Mouse (Mus musculus) embryonic facial prominence, embryonic 12.5 days (tissue): ENCODE data around the gene Gm45785. TPM values are rescaled to one million over a fixed set of nuclear protein-coding genes. Genes with fewer than 3 reads are reported as not detected.

ENCODE experiments used
- ATAC-seq: fragments of 200-750 bp; cut with Nextera tagmentation; 2 replicates; pipeline ENCODE4 v1.8.0; 2017; ENCODE audit not compliant: insufficient number of reproducible peaks, insufficient read depth, low FRiP score, low TSS enrichment
- H3K27ac ChIP-seq: fragments of 300-500 bp; sonication (generic); 2 replicates; pipeline ENCODE4 v1.5.1; 2016; ENCODE audit warnings: mild to moderate bottlenecking
- H3K27me3 ChIP-seq: fragments of 300-500 bp; sonication (generic); 2 replicates; pipeline ENCODE4 v1.6.1; 2016; ENCODE audit warnings: mild to moderate bottlenecking, moderate library complexity
- H3K36me3 ChIP-seq: fragments of 300-500 bp; sonication (generic); 2 replicates; pipeline ENCODE4 v1.6.1; 2016; ENCODE audit warnings: mild to moderate bottlenecking
- H3K4me1 ChIP-seq: fragments of 300-500 bp; sonication (generic); 2 replicates; pipeline ENCODE4 v1.6.1; 2016
- H3K4me2 ChIP-seq: fragments of 300-500 bp; sonication (generic); replicated peaks from 2 replicates; pipeline ENCODE4 v1.6.1; 2016; ENCODE audit warnings: mild to moderate bottlenecking, moderate library complexity
- H3K4me3 ChIP-seq: fragments of 300-500 bp; sonication (generic); 2 replicates; pipeline ENCODE4 v1.5.1; 2016; ENCODE audit warnings: mild to moderate bottlenecking
- H3K9ac ChIP-seq: fragments of 300-500 bp; sonication (generic); 2 replicates; pipeline ENCODE4 v1.6.1; 2016; ENCODE audit warnings: mild to moderate bottlenecking, moderate library complexity
- H3K9me3 ChIP-seq: fragments of 300-500 bp; sonication (generic); 2 replicates; pipeline ENCODE4 v1.6.1; 2016; ENCODE audit warnings: mild to moderate bottlenecking, moderate library complexity
- WGBS: fragments of 180-500 bp; shearing (Covaris S2); methylation state at CpG from one replicate; pipeline ENCODE4 v1.1.7; 2016; 5-methylcytosine and 5-hydroxymethylcytosine counted together
- polyA plus RNA-seq: library from polyadenylated mRNA; unstranded; fragments of >200 nt; fragmentation: Nextera tagmentation; extraction: Ambion mirVana; gene quantifications from 2 replicates; pipeline ENCODE4 v1.2.1, GENCODE M21; 2016

The Gm45785 gene
- polyA plus RNA-seq, 1 experiment from 2014 or later: not detected

DNA sequence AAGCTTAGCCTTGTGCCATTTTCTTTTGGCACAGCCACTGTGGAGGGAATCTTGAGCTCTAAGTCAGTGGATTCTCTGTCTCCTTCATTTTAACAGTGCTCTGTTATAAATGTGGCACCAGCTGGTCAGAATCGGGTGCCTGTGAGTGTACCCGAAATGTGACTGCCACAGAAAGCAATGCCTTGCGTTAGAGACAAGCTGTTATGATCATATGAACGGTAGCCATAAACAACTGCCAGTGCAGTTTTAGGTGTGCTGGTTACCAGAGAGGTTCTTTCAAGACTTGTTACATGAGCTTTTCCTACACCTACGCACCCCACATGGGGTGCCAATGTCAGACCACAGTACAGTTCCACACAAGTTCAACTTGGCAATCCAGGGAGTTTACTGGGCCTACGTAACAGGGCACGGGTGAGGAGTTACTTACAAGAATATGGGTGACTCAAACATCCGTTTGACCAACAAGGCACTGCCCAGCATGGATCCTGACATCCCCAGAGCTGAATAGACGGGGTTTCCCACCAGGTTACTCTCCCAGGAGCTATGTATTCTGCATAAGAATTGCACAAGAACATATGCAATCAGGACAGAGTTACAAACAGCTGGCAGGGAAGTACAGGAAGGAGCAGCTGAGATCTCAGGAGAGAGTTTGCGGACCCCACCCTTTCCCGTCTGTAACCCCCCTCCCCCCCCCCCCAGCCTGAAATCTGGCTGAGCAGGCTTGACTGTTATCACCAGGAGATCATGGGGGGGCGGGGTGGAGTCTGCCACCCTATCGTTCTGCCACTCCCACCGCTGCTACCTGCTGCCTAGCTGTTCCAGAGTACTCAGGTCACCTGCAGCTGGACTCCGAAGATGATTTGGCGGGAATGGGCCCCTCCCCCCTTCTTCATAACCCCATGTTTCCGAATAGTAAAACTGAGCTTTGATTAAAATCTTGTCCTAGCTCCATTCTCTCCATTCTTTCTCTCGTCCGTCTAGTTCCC lies 15.1 kb downstream of the Gm45785 start:
- Histone ChIP-seq H3K27me3 (peaks cover 27% of the 10 kb centered on the region), H3K4me1 (no peaks in the 10 kb centered on the region; the same call in 1 of the 2 replicates)
- ATAC-seq: no peak

DNA sequence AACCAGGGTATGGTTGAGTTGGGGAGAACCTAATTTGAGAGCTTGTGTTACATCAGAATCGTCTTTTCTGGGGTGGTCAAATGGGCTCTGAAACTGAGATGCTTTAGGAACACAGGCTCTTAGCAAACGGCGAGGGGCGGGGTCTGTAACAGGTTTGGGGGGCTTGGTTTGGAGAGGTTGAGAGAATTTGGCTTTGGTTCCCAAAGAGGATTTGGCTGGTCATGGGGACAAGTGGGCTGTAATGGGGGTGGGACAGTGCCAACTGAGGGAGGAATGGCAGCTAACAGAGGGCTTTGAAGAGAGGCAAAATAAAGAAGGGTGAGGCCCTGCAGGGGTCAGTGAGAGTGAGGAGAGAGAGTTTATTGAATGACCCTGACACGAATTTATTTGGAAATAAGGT lies 16.6 kb downstream of the Gm45785 start:
- H3K9me3 ChIP-seq: no peaks in the 10 kb centered on the region
- H3K4me1 ChIP-seq: no peaks in the 10 kb centered on the region; the same call in 1 of the 2 replicates
- WGBS: 56% methylated on average over 5 of the region's 5 CpGs
- peaks cover 27% of the 10 kb centered on the region for H3K27me3 ChIP-seq
- no peak overlapping the region for H3K4me2 ChIP-seq
- no peak overlapping the region for H3K27ac ChIP-seq
- no peak overlapping the region for H3K9ac ChIP-seq
- no peak for ATAC-seq
- H3K4me3 ChIP-seq: no peak overlapping the region
- H3K36me3 ChIP-seq: no peaks in the 10 kb centered on the region

More for the DNA sequence above, 15.1 kb downstream of the Gm45785 start:
- Histone ChIP-seq H3K4me3 (no peak overlapping the region), H3K9me3 (no peaks in the 10 kb centered on the region), H3K27ac (no peak overlapping the region), H3K36me3 (no peaks in the 10 kb centered on the region), H3K9ac (no peak overlapping the region), H3K4me2 (no peak overlapping the region)
- 36% methylated on average over 19 of the region's 19 CpGs for WGBS

DNA sequence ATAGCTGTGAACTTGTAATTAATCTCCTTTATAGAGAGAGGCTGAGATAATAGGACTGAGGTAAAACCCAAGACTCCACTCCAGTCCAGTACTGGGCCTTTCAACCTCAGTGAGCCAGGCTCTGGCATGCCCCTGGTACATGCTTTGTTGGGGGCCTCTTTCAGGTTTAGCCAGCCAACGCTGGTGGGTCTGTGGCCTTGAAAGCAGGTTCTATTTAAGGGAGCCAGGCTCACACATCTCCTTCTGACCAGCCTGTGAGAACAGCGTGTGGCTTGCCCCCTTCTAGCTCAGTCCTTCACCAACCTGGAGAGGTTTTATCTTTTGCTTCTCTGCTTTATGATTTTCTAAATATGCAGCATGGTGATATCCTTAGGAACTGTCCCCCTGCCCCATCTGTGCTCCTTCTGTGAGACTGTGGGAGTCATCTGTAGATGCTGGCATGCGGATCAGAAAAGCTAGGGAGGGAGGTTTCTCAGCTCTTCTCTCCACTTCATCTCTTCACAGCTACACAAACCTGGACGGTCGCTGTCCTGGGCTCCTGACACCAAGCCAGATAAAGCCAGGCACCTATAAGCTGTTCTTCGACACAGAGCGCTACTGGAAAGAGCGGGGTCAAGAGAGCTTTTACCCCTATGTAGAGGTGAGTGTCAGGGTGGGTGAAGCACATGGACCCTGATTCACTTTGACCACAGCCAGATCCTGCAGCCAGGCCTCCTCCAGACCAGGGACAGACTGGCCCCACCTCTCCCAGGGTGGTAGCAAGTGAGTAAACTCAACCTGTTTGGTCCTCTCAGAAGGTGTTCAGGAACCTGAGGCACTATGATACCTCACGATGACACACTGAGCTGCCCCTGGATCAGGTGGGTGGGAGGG lies 19.7 kb downstream of the Gm45785 start:
- ATAC-seq: no peak
- WGBS: 88% methylated on average over 9 of the region's 9 CpGs
- Histone ChIP-seq H3K4me3 (no peak overlapping the region), H3K4me1 (no peaks in the 10 kb centered on the region; the same call in 1 of the 2 replicates), H3K36me3 (no peaks in the 10 kb centered on the region), H3K4me2 (no peak overlapping the region), H3K9me3 (no peaks in the 10 kb centered on the region), H3K27me3 (peaks cover 9% of the 10 kb centered on the region), H3K27ac (no peak overlapping the region), H3K9ac (no peak overlapping the region)

DNA sequence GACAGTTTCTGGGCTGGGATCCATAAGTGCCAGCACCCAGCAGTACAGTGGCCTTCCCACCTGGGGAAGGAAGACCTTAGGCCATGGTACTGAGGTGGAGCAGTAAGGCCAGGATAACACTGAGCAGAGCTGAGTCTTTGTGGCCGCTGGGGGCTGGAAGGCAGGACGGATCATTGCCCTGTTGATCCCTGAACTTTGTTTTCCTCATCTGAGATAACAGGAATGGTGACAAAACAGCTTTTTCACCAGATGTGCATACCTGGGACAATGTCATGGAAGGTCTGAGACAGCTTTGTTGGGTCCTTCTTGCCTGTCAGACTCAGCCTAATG lies 20.4 kb downstream of the Gm45785 start:
- ATAC-seq: no peak
- no peaks in the 10 kb centered on the region for H3K4me1 ChIP-seq
- no peak overlapping the region for H3K27ac ChIP-seq
- no peak overlapping the region for H3K4me3 ChIP-seq
- H3K9me3 ChIP-seq: no peaks in the 10 kb centered on the region
- WGBS: 73% methylated on average over 2 of the region's 2 CpGs
- no peak overlapping the region for H3K9ac ChIP-seq
- peaks cover 2% of the 10 kb centered on the region for H3K27me3 ChIP-seq
- no peak overlapping the region for H3K4me2 ChIP-seq
- no peaks in the 10 kb centered on the region for H3K36me3 ChIP-seq

DNA sequence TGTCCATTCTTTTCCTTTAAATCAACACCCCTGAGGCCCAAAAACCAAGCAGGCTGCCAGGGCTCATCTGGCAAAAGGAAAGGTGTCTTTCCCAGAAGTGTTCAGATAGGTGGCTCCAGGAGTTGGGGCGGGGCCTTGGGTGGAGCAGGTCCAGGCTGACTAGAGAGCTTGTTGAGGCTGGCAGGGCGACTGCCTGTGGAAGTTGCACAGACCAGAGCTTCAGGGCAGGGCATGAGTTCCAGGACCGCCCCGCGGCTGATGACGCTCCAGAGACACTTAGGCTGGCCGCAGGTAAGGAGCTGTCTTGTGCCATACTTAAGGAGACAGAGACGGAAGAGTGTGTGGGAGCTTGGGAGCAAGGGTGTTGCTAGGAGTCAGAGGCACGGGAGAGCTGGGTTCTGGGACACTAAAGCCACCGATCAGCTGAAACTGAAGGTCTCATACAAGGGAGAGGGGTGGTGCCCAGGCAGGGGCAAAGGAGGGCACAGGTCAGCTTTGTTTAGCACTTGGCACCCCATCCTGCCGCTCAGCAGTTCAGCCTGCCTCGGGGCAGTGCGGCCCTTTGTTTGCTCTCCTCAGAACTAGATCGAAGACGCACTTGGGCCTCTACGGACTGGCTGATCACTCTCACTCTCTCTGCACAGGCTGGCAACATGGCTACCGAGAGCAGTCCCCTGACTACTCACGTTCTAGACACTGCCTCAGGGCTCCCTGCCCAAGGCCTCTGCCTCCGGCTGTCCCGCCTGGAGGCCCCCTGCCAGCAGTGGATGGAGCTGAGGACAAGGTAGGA lies 21.0 kb downstream of the Gm45785 start, which contains the start of gene Urah:
Gene Urah (plus strand): TSS at position 51 of the 790 bp plus-strand sequence.
- Histone ChIP-seq H3K27me3 (no peaks in the 10 kb centered on the region; the same call in none of the 2 replicates), H3K36me3 (no peaks in the 10 kb centered on the region), H3K9ac (no peak within 1 kb of the TSS), H3K4me2 (no peak within 1 kb of the TSS), H3K4me3 (no peak within 1 kb of the TSS), H3K27ac (no peak within 1 kb of the TSS), H3K4me1 (no peaks in the 10 kb centered on the region), H3K9me3 (no peaks in the 10 kb centered on the region)
- 35% methylated on average over 20 of the region's 20 CpGs for WGBS
- no peak for ATAC-seq

DNA sequence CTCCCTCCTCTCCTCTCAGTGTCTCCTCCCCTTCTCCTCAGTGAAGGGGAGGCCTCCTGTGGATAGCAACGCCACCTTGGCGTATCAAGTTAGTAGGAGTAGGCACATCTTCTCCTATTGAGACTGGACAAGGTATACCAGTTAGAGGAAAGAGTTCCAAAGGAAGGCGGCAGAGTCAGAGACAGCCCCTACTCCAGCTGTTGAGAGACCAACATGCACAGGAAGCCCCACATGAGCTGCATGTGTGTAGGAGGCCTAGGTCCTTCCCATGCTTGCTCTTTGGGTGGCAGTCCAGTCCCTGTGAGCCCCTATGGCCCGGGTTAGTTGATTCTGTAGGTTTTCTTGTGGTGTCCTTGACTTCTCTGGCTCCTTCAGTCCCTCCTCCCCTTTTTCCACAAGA lies 22.8 kb downstream of the Gm45785 start:
- 79% methylated on average over 4 of the region's 4 CpGs for WGBS

DNA sequence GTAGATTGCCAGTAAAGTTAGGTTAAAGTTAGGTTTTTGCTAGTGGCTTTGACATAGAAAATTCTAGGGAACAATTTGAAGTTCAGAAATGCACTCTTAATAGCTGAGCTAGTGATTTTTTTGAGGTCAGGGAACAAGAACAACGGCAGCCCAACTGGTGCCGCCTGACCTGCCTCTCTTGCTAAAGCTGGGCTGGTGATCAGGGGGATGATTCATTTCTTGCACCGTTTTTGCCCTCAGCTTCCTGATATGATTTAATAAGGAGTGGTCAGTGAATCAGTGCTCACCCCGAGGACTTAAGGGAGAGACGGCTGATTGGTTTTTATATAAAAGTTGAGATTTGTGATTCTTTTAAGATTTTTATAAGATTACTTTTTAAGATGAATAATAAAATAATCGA lies 24.7 kb downstream of the Gm45785 start:
- H3K9me3 ChIP-seq: no peaks in the 10 kb centered on the region
- no peak overlapping the region for H3K4me2 ChIP-seq
- H3K36me3 ChIP-seq: no peaks in the 10 kb centered on the region
- H3K27me3 ChIP-seq: no peaks in the 10 kb centered on the region
- 70% methylated on average over 6 of the region's 6 CpGs for WGBS
- no peak overlapping the region for H3K27ac ChIP-seq
- H3K9ac ChIP-seq: no peak overlapping the region
- no peak overlapping the region for H3K4me3 ChIP-seq
- no peak for ATAC-seq
- H3K4me1 ChIP-seq: no peaks in the 10 kb centered on the region

More for the DNA sequence above, 22.8 kb downstream of the Gm45785 start:
- H3K27ac ChIP-seq: no peak overlapping the region
- H3K27me3 ChIP-seq: no peaks in the 10 kb centered on the region
- no peak overlapping the region for H3K4me2 ChIP-seq
- no peak for ATAC-seq
- H3K9ac ChIP-seq: no peak overlapping the region
- H3K4me3 ChIP-seq: no peak overlapping the region
- H3K9me3 ChIP-seq: no peaks in the 10 kb centered on the region
- no peaks in the 10 kb centered on the region for H3K4me1 ChIP-seq
- H3K36me3 ChIP-seq: no peaks in the 10 kb centered on the region

DNA sequence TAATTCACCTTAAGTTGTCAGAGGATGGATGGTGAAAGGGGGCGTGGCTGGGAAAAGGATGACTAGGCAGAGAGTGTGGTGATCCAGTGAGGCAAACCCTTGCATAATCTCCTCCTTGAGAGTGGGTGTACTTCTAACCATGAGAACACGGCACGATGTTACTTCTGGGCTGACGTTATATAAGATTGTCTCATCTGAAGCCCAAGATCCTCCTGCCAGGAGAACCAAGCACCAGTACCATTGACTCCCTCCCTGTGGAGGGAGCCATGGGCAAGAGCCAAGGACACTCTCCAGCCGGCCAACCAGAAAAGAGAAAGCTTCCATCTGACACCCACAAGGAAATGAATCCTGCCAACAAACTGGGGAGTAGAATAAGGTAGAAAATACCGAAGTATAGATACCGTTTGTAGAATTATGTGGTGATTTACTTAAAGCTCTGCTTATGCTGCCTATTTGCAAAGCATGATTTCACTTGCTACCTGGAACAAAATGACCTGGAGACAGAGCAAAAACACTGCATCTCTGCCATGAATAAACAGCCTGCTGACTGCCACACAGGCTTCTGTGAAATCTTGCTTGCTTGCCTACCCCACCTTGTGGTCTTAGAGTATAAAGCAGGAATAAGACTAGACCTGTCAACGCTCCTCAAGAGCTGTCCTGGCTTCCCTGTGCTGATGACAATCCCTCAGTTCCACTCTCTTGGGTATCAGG lies 27.8 kb downstream of the Gm45785 start:
- no peak overlapping the region for H3K27ac ChIP-seq

DNA sequence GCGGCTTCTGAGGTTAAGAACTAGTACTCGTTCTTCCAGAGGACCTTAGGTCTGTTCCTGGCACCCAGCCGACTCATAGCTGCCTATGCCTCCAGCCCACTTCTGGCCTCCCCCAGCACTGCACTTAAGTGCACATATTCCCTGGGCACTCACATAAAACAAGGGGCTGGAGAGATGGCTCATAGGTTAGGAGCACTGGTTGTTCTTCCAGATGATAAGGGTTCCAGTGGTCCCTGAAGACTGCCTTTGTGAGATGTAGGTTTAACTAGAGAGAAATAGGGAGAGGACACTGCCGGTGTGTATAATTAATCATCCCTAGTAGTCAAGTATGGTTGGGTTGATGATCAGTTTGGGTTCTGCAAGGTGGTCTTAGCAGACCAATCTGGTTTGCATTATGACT lies 33.4 kb downstream of the Gm45785 start:
- no peak overlapping the region for H3K4me2 ChIP-seq
- H3K9ac ChIP-seq: no peak overlapping the region
- no peaks in the 10 kb centered on the region for H3K9me3 ChIP-seq
- H3K4me3 ChIP-seq: no peak overlapping the region
- H3K36me3 ChIP-seq: no peaks in the 10 kb centered on the region
- no peak overlapping the region for H3K27ac ChIP-seq
- peaks cover 3% of the 10 kb centered on the region; the same call in 1 of the 2 replicates for H3K4me1 ChIP-seq
- ATAC-seq: no peak
- H3K27me3 ChIP-seq: no peaks in the 10 kb centered on the region
- WGBS: 91% methylated on average over 4 of the region's 4 CpGs

More for the DNA sequence above, 27.8 kb downstream of the Gm45785 start:
- no peaks in the 10 kb centered on the region for H3K36me3 ChIP-seq
- WGBS: 45% methylated on average over 8 of the region's 8 CpGs
- no peak for ATAC-seq
- H3K27me3 ChIP-seq: no peaks in the 10 kb centered on the region
- no peaks in the 10 kb centered on the region for H3K4me1 ChIP-seq
- H3K9me3 ChIP-seq: no peaks in the 10 kb centered on the region
- no peak overlapping the region for H3K4me3 ChIP-seq
- no peak overlapping the region for H3K9ac ChIP-seq
- H3K4me2 ChIP-seq: no peak overlapping the region

DNA sequence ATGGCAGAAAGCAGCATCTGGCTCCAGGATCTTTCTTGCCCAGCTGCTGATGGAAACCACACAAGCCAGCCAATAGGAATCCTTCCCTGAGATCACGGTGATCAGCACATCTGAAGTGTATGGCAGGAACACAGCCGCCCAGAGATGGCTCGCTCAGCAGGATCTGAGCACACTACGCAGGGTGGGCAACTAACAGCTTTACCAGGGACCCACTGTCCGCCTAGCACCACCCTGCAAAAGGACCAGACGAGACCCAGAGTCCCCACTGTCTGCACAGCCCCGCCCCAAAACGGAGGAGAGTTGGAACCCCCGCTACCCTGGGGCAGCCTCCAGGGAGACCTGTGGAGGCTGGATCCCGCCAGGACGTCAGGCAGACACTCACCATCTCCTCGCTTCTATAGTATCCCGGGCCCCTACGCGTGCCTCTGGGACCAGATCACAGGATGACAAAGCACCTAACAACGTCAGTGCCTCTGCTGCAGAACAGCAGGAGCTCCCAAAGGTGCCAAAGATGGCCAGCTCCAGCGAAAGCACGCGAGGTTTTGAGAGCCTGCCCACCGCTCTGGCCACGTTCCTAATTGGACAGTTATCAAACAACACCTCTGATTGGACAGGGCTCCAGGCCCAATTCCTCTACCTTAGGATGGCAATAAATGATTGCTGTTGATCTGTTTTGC lies 34.3 kb downstream of the Gm45785 start, which contains the start of gene Zfp941:
Gene Zfp941 (minus strand): TSS at position 526 of the 677 bp plus-strand sequence.
- peak within 1 kb of the TSS; percentile 59 for H3K9ac ChIP-seq
- 3% methylated on average over 21 of the region's 21 CpGs for WGBS
- peak within 1 kb of the TSS; percentile 55 for H3K4me3 ChIP-seq
- H3K27me3 ChIP-seq: no peaks in the 10 kb centered on the region
- peaks cover 3% of the 10 kb centered on the region; the same call in 1 of the 2 replicates for H3K4me1 ChIP-seq
- no peaks in the 10 kb centered on the region for H3K9me3 ChIP-seq
- no peak within 1 kb of the TSS for H3K27ac ChIP-seq
- H3K36me3 ChIP-seq: no peaks in the 10 kb centered on the region
- ATAC-seq: peak; percentile 84
- peak within 1 kb of the TSS; percentile 79 for H3K4me2 ChIP-seq
